Mouse (Mus musculus): ENCODE results near the gene Ipo11. TPM values are rescaled to one million over a fixed set of nuclear protein-coding genes. Genes with fewer than 3 reads are reported as not detected.

Ipo11 gene
- polyA plus RNA-seq, 1 experiment from 2014 or later = 40.0 TPM

- Histone ChIP-seq H3K9me3 (no peaks in the 10 kb centered on the region), H3K9ac (no peak overlapping the region), H3K36me3 (0 out of 2 replicates have a peak, but pooled peaks cover 4% of the 10 kb centered on the region), H3K4me3 (no peak overlapping the region), H3K4me1 (replicated peaks) (no peaks in the 10 kb centered on the region), H3K27ac (replicated peaks) (no peak overlapping the region), H3K4me2 (no peak overlapping the region), H3K27me3 (no peaks in the 10 kb centered on the region)
- ATAC-seq (ENCODE audit: low FRiP score, low read depth) = no peak
- WGBS = 64% methylated on average over 6 of the region's 6 CpGs
Observed at GRCm38 (mm10) chr13:106808821-106809220, 127.9 kb downstream of the Ipo11 start.

GRCm38 (mm10) chr13:106808315-106808714 is 128.4 kb downstream of the Ipo11 start:
- 94% methylated on average over 2 of the region's 2 CpGs for WGBS

GRCm38 (mm10) chr13:106807303-106807702 is 129.5 kb downstream of the Ipo11 start:
- Histone ChIP-seq H3K36me3 (0 out of 2 replicates have a peak, but pooled peaks cover 4% of the 10 kb centered on the region), H3K4me3 (no peak overlapping the region), H3K9me3 (no peaks in the 10 kb centered on the region), H3K9ac (no peak overlapping the region), H3K27me3 (no peaks in the 10 kb centered on the region), H3K4me2 (no peak overlapping the region), H3K27ac (replicated peaks) (no peak overlapping the region), H3K4me1 (replicated peaks) (no peaks in the 10 kb centered on the region)
- no peak for ATAC-seq (ENCODE audit: low FRiP score, low read depth)
- WGBS = 92% methylated on average over 5 of the region's 5 CpGs

More at GRCm38 (mm10) chr13:106808315-106808714, 128.4 kb downstream of the Ipo11 start:
- H3K4me1 ChIP-seq (replicated peaks) = no peaks in the 10 kb centered on the region
- no peak overlapping the region for H3K4me2 ChIP-seq
- no peak overlapping the region for H3K27ac ChIP-seq (replicated peaks)
- no peak overlapping the region for H3K4me3 ChIP-seq
- no peak overlapping the region for H3K9ac ChIP-seq
- no peak for ATAC-seq (ENCODE audit: low FRiP score, low read depth)
- H3K9me3 ChIP-seq = no peaks in the 10 kb centered on the region
- H3K27me3 ChIP-seq = no peaks in the 10 kb centered on the region
- H3K36me3 ChIP-seq = 0 out of 2 replicates have a peak, but pooled peaks cover 4% of the 10 kb centered on the region

- ATAC-seq (ENCODE audit: low FRiP score, low read depth) = no peak
- Histone ChIP-seq H3K4me2 (no peak overlapping the region), H3K27ac (replicated peaks) (no peak overlapping the region), H3K4me3 (no peak overlapping the region), H3K9ac (no peak overlapping the region), H3K27me3 (no peaks in the 10 kb centered on the region), H3K4me1 (replicated peaks) (no peaks in the 10 kb centered on the region), H3K9me3 (no peaks in the 10 kb centered on the region), H3K36me3 (no peaks in the 10 kb centered on the region)
- WGBS = 92% methylated on average over 5 of the region's 5 CpGs
Observed at GRCm38 (mm10) chr13:106805146-106805545, 131.6 kb downstream of the Ipo11 start.

- Histone ChIP-seq H3K4me2 (no peak overlapping the region), H3K4me3 (no peak overlapping the region), H3K27ac (replicated peaks) (no peak overlapping the region), H3K36me3 (peaks cover 16% of the 10 kb centered on the region), H3K9me3 (no peaks in the 10 kb centered on the region), H3K27me3 (no peaks in the 10 kb centered on the region), H3K9ac (no peak overlapping the region), H3K4me1 (replicated peaks) (no peaks in the 10 kb centered on the region)
- WGBS = 69% methylated on average over 3 of the region's 3 CpGs
- no peak for ATAC-seq (ENCODE audit: low FRiP score, low read depth)
Observed at GRCm38 (mm10) chr13:106798026-106798425, 138.7 kb downstream of the Ipo11 start.

GRCm38 (mm10) chr13:106788817-106789216 is 147.9 kb downstream of the Ipo11 start:
- H3K9ac ChIP-seq = no peak overlapping the region
- H3K4me3 ChIP-seq = no peak overlapping the region
- H3K27me3 ChIP-seq = no peaks in the 10 kb centered on the region
- H3K36me3 ChIP-seq = peaks cover 6% of the 10 kb centered on the region
- H3K4me1 ChIP-seq (replicated peaks) = no peaks in the 10 kb centered on the region
- 52% methylated on average over 7 of the region's 7 CpGs for WGBS
- no peak overlapping the region for H3K4me2 ChIP-seq
- no peak for ATAC-seq (ENCODE audit: low FRiP score, low read depth)
- no peak overlapping the region for H3K27ac ChIP-seq (replicated peaks)
- H3K9me3 ChIP-seq = no peaks in the 10 kb centered on the region

GRCm38 (mm10) chr13:106768807-106769206 is 168.0 kb downstream of the Ipo11 start:
- WGBS = 94% methylated on average over 10 of the region's 10 CpGs
- Histone ChIP-seq H3K27me3 (no peaks in the 10 kb centered on the region), H3K4me3 (no peak overlapping the region), H3K4me1 (replicated peaks) (no peaks in the 10 kb centered on the region), H3K9ac (no peak overlapping the region), H3K9me3 (no peaks in the 10 kb centered on the region), H3K4me2 (no peak overlapping the region), H3K27ac (replicated peaks) (no peak overlapping the region), H3K36me3 (no peaks in the 10 kb centered on the region)
- ATAC-seq (ENCODE audit: low FRiP score, low read depth) = no peak

- Histone ChIP-seq H3K36me3 (no peaks in the 10 kb centered on the region), H3K4me3 (no peak overlapping the region), H3K27ac (replicated peaks) (no peak overlapping the region), H3K4me2 (no peak overlapping the region), H3K9ac (no peak overlapping the region), H3K27me3 (no peaks in the 10 kb centered on the region), H3K9me3 (no peaks in the 10 kb centered on the region), H3K4me1 (replicated peaks) (no peaks in the 10 kb centered on the region)
- no peak for ATAC-seq (ENCODE audit: low FRiP score, low read depth)
- 53% methylated on average over 1 of the region's 1 CpGs for WGBS
Observed at GRCm38 (mm10) chr13:106762611-106763010, 174.1 kb downstream of the Ipo11 start.

- 95% methylated on average over 1 of the region's 1 CpGs for WGBS
- no peak overlapping the region for H3K27ac ChIP-seq (replicated peaks)
- H3K4me1 ChIP-seq (replicated peaks) = no peaks in the 10 kb centered on the region
- H3K36me3 ChIP-seq = no peaks in the 10 kb centered on the region
- ATAC-seq (ENCODE audit: low FRiP score, low read depth) = no peak
- no peak overlapping the region for H3K4me3 ChIP-seq
- no peak overlapping the region for H3K4me2 ChIP-seq
- no peak overlapping the region for H3K9ac ChIP-seq
- H3K9me3 ChIP-seq = no peaks in the 10 kb centered on the region
- no peaks in the 10 kb centered on the region for H3K27me3 ChIP-seq
Observed at GRCm38 (mm10) chr13:106761661-106762060, 175.1 kb downstream of the Ipo11 start.

GRCm38 (mm10) chr13:106760232-106760875 is 176.4 kb downstream of the Ipo11 start:
- Histone ChIP-seq H3K9ac (no peak overlapping the region), H3K36me3 (no peaks in the 10 kb centered on the region), H3K9me3 (no peaks in the 10 kb centered on the region), H3K4me1 (replicated peaks) (no peaks in the 10 kb centered on the region), H3K27ac (replicated peaks) (no peak overlapping the region), H3K4me2 (no peak overlapping the region), H3K27me3 (no peaks in the 10 kb centered on the region), H3K4me3 (no peak overlapping the region)
- WGBS = 76% methylated on average over 14 of the region's 14 CpGs
- peak; percentile 59; the same call in 1 of the 2 replicates for ATAC-seq (ENCODE audit: low FRiP score, low read depth)

- no peak overlapping the region for H3K9ac ChIP-seq
- no peak overlapping the region for H3K4me3 ChIP-seq
- no peak overlapping the region for H3K4me2 ChIP-seq
- no peaks in the 10 kb centered on the region for H3K4me1 ChIP-seq (replicated peaks)
- no peaks in the 10 kb centered on the region for H3K27me3 ChIP-seq
- no peak for ATAC-seq (ENCODE audit: low FRiP score, low read depth)
- H3K27ac ChIP-seq (replicated peaks) = no peak overlapping the region
- H3K9me3 ChIP-seq = no peaks in the 10 kb centered on the region
- H3K36me3 ChIP-seq = no peaks in the 10 kb centered on the region
- WGBS = 73% methylated on average over 5 of the region's 5 CpGs
Observed at GRCm38 (mm10) chr13:106755892-106756291, 180.9 kb downstream of the Ipo11 start.

- 89% methylated on average over 3 of the region's 3 CpGs for WGBS
- Histone ChIP-seq H3K9me3 (no peaks in the 10 kb centered on the region), H3K4me1 (replicated peaks) (no peaks in the 10 kb centered on the region), H3K4me3 (no peak overlapping the region), H3K36me3 (no peaks in the 10 kb centered on the region), H3K9ac (no peak overlapping the region), H3K4me2 (no peak overlapping the region), H3K27me3 (no peaks in the 10 kb centered on the region), H3K27ac (replicated peaks) (no peak overlapping the region)
- no peak for ATAC-seq (ENCODE audit: low FRiP score, low read depth)
Observed at GRCm38 (mm10) chr13:106754216-106754615, 182.5 kb downstream of the Ipo11 start.

GRCm38 (mm10) chr13:106751951-106752350 is 184.8 kb downstream of the Ipo11 start:
- no peak for ATAC-seq (ENCODE audit: low FRiP score, low read depth)
- Histone ChIP-seq H3K27ac (replicated peaks) (no peak overlapping the region), H3K4me2 (no peak overlapping the region), H3K27me3 (no peaks in the 10 kb centered on the region), H3K4me1 (replicated peaks) (no peaks in the 10 kb centered on the region), H3K9ac (no peak overlapping the region), H3K4me3 (no peak overlapping the region), H3K36me3 (no peaks in the 10 kb centered on the region), H3K9me3 (no peaks in the 10 kb centered on the region)
- WGBS = 89% methylated on average over 1 of the region's 1 CpGs

Measured in hindbrain, embryonic 15.5 days (tissue).